Mouse (Mus musculus) adrenal gland, postnatal 36 days (tissue): ENCODE data around the gene Nek11. TPM values are rescaled to one million over a fixed set of nuclear protein-coding genes. Genes with fewer than 3 reads are reported as not detected.

Source experiments
- DNase-seq, 2 experiments: peaks; one replicate each; pipeline ENCODE4 v3.0.0; 2021; ENCODE audit warnings: mixed read lengths in 1 of 2
- long read RNA-seq, 2 experiments: library from polyadenylated mRNA; stranded (forward); transcript quantifications; one replicate each; pipeline ENCODE4 v2.0.0; 2021; ENCODE audit warnings: borderline sequencing depth in 2 of 2
- total RNA-seq, 2 experiments: library from RNA; stranded (reverse); gene quantifications; 2 replicates each; pipeline ENCODE4 v1.2.3; 2021

The Nek11 gene
- under 1 TPM; 0.26 to 0.43 TPM for total RNA-seq
- long read RNA-seq, experiment 1 = 0 reads
- long read RNA-seq, experiment 2 = 0 reads

DNA sequence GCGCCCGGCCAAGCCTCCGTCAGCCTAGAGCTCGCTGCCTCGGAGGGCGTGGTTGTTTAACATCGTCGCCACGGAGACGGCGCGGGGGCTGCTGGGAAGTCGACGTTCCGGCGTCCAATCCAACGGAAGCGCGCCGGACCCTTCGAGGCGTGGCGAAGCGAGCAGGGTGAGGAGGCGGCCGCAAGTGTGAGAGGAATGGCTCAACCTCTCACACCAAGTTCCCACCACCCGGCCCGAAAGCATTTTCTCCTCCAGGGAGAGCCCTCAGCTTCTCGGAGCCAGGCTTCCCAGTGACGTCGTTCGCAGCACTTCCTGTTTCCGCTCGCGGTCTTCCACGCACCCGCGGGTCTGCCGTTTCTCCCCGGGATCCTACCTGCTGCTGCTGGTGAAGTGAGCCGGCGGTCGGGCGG, at the start of gene Nek11, which contains the start of gene Aste1:
TSS of gene Nek11 (minus strand) at position 307 of the 410 bp plus-strand sequence.
TSS of gene Aste1 (plus strand) at position 175 of the 410 bp plus-strand sequence.
- peak; percentile 97 for DNase-seq

DNA sequence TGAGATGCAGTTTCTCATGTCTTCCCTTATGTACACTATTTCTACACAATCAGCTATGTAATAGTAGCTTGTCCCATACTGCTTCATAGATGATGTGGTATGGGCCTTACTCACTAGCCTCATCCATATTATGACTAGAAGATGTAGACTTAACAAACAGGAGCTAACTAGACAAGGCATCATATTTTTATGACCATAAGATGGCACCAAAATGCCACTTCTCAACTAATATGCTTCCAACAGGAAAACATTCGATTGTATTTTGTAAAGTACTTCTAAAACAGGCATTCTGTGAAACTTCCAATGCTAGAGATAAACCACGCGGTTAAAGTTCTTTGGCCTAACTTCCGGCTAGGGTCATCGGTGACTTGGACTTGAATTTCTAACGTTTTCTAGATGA, 13.2 kb upstream of the Nek11 start:
- no peak for DNase-seq

DNA sequence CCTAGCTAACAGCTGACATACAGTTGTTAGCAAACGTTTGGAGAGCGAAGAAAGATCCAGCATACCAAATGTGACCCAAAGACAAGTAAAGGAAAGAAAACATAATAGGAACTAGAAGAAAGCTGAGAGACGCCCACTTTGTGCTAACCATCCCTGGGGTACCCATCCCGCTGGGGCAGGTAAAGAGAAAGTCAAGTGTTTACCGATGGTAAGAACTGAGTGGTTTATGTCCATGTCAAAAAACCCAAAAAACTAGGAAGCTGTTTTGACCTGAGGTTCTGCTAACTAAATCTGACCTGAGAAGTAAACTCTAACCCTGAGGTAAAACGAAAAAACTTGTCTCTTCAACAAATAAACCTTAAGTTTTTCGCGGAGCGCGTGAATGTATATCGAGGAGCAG, 604 bp downstream of the Nek11 start:
- no peak for DNase-seq

DNA sequence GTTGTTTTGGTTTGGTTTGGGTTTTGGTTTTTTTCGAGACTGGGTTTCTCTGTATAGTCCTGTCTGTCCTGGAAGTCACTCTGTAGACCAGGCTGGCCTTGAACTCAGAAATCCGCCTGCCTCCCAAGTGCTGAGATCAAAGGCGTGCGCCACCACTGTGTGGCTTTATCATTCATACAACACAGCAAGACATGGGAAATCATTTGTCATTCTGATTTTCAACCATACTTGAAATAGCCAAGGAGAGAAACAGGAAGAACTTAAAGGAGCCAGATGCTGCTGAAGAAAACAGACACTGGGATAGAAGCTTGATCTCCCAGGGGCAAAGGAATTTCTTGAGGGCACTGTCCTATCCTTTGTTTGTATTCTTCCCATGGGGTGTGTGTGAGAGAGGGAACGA, 4.7 kb downstream of the Nek11 start:
- no peak for DNase-seq

DNA sequence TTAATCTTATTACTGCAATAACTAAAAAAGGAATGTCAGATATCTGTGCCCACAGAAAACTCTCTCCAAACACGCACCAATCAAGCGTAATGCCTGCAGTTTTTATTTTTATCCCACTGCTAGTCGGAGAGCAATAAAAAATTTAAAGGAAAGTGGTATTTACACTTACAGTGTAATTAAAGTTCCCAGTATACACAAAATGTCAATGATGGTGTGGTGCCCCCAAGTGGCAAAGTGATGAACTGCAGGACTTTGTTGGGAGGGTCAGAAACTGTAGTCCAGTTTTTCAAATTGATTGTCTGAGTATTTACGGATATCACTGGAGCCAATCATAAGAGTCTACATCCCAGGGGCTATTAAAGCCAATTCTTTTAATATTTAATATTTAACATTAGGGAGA, 6.0 kb downstream of the Nek11 start:
- DNase-seq = peak; percentile 68 to 75

DNA sequence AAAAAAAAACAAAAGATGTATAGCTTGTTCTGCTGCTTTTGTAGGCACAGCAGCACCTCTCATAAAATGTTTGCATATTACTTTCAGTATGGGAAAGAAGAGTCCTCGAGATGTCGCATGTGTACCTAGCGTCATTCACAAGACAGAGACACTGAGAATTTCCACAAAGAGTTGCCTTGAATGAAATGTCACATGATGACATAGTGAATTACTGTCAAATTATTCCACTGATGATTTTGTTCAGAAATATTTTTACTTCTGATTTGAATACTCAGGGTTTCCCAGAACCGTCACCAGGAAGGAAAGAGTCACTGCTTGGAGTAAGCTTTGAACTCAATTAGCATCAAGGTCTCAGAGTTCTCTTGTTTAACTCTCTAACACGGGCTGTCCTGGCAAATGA, 7.9 kb downstream of the Nek11 start:
- DNase-seq = no peak

DNA sequence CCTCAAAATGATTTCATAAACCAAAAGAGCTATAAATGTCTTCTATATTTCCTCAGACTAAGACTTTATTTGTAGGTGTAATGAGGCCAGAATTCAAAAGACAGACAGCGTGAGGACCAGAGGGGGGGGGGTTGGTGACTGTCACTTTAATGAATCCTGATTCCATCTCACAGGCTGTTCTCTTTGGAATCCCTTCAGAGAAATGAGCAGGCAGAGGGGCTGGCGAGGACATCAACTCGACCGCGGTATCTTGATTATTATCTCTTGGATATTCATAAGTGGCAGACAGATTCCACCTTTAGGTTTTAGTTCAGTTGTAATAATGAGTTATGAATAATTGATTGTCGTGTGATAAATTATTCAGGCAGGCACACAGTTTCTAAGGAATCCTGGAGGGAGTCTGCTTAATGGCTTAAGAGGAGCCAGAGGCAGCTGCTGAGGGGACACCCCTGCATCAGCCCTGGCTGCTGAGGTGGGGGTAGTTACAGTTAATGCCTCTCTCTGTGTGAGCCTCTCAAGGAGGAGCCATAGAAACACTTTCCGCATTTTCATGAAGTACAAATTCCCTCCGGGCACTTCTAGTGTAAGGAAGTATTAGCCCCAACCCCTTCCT, 15.7 kb downstream of the Nek11 start:
- DNase-seq = no peak

DNA sequence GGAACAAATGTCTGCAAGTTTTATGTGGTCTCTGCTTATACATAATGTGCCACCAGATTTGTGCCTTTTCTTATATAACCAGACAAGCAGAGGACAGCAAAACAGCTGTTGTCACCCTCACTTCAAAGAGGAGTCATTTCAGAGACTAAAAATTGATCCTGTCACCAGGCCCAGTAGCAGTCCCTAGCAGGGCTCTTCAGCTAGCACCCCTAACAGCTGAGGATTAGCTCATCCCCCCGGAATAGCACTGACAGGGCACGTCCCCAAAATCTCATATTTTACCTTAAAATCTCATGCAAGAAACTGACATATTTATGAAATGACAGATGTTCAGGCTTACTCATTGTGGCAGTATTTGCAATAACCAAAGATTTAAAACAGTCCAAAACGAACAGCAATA, 17.7 kb downstream of the Nek11 start:
- no peak for DNase-seq

DNA sequence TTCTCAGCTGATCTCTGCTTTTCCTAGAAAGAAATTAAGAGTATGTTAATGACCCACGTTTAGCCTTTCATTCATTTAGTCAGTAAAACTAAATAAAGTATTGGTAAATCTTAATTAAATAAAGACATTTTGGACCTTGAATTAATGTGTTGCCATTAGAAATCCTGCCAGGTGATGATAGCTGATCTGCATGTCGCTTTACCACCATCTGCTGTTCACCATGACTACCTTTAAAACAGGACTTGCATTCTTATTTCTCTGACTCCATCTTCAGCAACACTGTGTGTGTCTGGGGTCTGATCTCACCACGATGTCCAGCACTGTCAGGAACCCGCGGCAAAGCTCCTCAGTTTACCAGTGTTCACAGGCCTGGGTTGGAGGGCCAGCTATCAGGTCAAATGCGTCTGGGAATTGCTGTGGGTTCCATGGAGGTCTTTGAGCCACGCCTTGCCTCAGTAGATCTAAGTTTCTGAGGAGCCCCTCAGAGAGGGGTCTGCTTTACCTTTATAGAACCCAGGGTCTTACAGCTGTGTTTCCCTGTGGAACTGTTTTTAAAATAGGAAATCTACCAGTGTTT, 18.3 kb downstream of the Nek11 start:
- DNase-seq = no peak

DNA sequence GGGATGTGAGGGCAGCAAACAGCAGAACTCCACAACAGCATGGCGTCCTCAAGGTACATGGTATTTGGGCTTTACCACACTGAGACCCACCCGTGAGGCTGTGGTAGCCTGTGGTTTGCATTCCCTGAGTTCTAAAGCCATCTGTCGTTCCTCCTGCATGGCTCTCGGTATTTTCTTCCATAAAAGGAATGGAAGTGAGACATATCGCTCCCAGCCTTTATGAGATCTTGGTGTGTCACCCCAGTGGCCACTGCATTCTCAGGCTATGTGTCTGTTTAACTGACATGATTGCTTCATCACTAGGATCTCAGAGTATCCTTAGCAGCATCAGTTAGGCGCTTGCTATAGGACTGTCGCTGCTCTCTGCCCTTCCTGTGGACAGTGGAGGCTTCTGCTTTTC, 18.9 kb downstream of the Nek11 start:
- no peak for DNase-seq

DNA sequence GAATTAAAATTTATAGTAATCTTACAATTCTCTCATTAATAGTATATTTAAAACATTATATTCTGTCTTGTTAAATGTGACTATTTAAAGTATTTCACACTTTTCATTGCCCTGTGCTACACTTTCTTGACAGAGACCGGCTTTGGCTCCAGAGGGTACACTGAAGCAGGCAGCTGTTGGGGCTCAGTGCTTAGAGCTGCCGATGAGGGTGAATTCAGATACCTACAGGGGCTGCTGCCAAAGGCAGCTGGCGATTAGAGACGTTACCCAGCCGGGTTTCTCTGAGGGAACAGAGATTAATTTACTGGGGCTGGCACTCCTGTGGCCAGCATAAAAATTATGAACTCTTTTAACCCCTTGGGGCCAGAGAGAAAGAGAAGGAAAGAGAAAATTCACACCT, 21.0 kb downstream of the Nek11 start:
- DNase-seq = no peak

DNA sequence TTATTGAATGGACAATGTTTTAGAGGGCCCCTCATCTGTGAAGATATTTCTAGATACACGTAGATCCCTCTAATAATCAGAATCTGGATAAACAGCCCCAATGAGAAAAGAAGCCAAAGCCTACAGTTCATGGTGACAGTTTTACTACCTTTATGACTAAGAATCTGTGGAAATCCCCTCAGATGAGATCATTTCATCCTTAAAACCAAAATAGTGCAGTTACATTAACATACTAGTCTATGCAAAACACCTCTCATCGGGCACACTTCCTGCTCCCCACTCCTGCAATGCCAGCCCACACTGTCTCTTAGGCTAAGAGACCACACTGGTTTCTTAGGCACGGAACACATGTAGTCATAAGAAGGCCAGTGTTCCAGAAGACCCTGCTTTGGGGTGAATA, 26.7 kb downstream of the Nek11 start:
- no peak for DNase-seq

DNA sequence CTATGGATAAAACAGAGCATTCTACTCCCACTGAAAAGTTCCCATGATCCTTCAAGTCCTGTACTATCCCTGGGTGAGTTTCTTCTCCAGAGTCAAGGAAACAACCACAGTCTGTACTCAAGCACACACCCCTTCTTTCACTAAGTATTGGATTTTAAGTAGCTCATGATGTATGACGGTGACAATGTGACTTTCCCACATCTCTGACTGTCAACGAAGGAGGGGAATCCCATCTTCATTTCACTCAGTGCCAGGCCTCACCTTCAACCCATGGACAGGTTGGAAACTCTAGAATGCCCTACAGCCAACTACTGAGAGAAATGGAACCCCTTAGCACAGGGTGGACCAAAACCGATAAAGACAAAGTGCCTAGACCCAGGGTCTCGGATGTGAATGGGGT, 29.1 kb downstream of the Nek11 start:
- DNase-seq = no peak

DNA sequence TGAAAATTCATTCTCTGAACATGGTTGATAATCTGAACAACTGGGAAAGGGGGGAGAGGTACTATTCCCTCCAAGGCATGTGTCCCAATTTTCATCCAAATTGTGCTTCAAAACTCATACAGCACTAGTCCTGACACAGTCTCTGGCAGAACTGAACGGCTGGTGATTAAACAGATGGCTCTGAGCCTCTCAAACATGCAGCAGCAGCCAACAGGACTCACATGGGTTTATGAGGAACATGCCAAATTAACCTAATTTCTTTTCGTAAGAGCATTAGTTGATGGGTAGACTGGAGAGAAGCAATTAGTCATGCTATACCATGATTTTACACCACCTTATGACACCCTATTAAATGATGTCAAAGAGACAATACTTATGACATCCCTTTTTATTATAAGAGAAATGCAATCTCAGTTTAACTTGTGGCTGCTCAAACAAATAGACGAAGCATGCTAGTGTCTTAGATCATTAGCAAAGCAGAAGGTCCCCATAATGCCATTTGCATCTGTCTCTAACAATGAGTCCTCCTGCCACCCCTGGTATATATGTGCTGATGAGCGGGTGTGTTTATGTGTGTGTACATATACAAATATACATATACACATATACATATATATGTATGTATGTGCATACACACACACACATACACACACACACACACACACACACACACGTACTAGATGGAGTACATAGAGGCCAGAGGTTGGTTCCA, 31.6 kb downstream of the Nek11 start:
- DNase-seq = no peak

DNA sequence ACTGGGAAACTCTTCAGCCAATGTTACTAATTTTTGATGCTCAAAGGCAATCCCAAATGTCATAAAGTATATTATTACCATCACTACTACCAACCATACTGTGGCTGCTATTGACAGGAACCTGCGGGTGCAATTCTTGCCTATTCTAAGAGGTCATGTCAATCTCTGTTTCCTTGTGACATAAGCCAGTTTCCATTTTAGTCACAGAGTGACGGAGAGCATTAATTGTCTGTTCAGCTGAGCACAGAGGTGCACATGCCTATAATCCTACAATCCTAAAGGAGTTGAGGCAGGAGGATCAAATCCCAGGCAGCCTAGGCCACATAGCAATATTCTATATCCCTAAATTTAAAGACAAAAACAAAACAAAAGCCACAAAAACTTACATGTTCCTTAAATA, 33.1 kb downstream of the Nek11 start:
- no peak for DNase-seq

DNA sequence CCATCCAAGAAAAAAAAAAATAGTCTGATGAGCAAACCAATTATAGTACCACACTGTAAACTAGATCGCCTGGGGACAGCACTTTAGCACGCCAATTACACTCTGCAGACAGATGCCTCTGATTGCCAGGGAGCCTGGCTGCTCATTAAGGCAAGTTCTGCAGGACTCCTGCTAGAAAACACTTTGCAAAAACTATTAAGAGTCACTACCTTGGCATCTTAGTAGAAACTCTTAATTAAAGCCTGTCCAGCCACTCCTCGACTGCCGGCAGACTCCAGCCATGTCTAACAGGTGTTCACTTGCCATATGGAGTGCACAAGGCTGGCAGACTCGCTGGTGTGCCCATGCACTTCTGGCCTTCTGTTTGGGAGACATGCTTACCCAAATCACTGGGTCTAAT, 46.3 kb downstream of the Nek11 start:
- no peak for DNase-seq

DNA sequence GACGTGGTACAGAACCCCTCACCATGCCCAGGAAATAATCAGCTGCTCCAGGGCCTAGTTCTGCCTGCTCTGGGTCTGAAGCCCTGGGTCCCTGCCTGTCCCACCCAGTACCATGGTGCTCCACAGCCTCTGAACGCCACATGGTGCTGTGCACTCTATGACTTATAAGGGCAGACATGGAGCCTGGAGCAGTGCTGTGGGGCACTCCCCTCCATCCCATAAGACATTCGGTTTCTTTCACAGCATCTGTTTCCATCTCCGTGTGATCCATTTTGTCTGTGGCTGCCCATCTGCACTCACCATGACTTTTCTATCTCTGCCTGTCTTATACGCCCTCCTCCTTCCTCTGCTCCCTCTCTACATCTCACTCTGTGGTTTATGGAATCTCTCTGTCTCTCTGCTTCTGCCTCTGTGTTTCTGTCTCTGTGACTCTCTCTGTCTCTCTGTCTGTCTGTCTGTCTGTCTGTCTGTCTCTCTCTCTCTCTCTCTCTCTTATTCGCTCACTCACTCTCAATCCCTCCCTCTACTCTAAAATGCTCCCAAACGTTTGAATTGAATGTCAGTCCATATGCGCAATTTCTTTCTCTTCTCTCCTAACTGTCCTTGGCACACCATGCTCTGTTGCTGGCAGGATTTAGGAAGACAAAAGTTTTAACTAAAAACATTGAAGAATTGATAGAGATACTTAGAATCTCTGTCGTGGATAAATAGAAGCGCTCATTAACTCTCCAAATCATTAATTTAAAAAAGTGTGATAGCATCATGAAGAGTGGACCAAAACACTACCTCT, 46.9 kb downstream of the Nek11 start:
- DNase-seq = no peak

DNA sequence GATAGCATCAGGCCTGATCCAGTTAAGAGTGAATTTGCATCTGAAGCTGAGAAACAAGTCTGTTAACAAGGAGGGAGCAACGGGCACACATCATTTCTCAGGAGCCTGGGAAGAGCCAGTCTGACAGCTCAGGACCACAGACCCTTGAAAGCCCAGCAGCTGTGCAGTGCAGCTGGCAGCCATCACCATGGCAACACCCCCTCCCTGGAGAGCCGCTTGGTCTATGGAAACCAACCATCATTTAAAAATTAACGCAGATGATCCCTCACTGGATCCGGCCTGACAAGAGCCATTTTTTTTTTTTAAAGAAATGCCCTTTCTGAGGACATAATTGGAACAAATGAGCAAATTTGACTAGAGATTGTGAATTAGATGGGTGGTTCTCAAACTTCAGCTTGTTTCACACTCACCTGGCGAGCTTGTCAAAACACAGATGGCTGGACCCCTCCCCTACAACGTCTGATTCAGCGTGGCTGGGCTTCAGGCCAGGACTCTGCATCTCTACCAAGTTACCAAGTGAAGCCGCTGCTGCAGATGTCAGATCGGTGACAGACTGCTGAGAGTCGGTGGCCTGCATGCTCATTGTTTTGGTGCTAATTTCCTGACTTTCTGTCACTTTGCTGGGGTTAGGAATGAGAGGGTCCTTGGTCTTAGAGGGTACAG, 52.2 kb downstream of the Nek11 start:
- no peak for DNase-seq

DNA sequence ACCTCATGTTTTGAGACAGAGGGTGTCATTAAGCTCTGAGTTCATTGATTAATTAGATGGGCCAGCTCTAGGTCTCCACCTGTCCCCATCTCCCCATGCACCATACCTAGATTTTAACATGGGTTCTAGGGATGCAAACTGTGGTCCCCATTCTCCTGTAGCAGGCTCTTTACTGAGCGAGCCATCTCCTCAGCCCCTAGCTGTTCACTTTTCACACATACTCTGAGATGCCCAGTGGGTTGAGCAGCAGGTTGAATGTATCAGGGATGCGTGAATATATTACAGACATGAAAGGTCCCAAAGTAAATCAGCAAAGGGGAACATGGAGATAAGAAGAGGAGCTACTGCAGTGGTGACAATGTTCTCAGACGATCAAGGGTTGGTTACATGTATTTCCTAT, 52.8 kb downstream of the Nek11 start:
- DNase-seq = no peak

DNA sequence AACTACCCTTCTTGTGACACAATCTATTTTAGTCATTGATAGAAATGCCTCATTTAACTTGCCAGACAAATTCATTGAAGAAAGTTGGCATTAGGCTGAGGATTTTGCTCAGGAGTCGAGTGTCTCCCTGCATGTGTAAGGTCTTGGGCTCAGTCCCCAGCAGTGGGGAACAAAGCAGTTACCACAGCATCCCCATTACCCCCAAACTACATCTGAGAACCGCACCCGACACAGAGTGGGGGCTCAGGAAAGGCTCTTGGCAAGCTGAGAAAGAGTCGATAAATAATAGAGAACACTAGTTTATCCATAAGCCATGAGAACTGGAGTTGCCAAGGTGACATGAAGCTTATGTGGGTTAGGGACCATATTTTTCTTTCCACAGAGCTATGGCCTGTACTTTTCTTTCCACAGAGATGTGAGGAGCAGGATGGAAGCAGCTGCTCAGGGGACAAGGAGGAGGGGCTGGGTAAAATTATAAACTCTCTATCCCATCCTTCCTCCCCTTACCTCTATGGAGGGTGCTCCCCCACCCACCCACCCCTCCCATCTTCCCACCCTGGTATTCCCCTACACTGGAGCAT, 62.8 kb downstream of the Nek11 start:
- no peak for DNase-seq

DNA sequence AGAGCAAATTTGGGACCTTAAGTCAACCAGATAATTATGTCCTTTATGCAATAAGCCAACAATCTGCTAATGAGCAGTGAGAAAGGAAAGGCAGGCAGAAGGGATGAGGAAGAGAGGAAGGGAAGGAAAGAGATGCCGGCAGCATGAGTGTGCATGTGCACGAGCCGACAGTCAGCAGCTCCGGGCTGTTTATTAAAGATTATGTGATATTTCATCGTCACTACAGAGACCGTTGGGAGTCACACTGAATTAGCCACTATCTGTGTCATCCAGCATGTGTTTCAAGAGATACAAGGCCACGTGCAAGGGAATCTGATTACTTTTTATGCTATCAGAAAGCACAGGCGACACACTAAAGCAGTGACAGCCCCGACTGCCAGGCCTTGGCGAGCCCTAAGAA, 73.5 kb downstream of the Nek11 start:
- no peak for DNase-seq

DNA sequence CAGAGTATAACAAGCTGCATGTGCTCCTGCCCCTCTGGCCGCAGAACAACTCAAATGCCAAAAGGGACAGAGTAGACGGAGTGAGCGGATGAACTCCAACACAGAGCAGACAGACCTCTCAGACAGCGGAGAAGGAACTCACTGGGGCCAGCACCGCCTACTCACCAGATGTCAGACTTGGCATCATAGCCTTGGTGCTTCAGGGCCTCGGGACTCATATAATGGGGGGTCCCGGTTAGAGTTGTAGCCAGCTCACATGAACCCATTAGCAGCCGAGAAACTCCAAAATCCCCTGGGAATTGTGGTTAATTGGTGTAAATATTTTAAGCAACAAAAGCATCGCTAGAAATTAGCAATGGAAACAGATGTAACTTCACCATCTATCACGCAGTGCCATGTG, 82.1 kb downstream of the Nek11 start:
- no peak for DNase-seq
